15 mouse cellular contexts compared by ENCODE assay signal in genomic region chr12:99160061-99160460, GRCm38 (mm10).
DNase-seq lines count a peak whose midpoint lies in the region; ATAC-seq and TF ChIP-seq lines count a peak whose summit lies in the region.
"Had no signal": no experiment of that assay in that cellular context is flagged by ENCODE, and none has a peak within 500 bp of the region (broad histone marks: within the 10 kb centered on the region; RNA-seq: fewer than 3 reads in every experiment).

No protein-coding gene starts in this region.

- H3K4me2 ChIP-seq in intestine, embryonic 16.5 days (ENCODE audit: low read depth, low read length), result no peak overlapping the region
- H3K4me2 ChIP-seq in intestine, postnatal 0 days (replicated peaks; ENCODE audit: low read depth), result no peak overlapping the region
- H3K4me2 ChIP-seq in forebrain, embryonic 12.5 days, result no peak overlapping the region
- H3K4me2 ChIP-seq: liver, embryonic 13.5 days; midbrain, embryonic 11.5 days had no signal

- ATAC-seq in intestine, embryonic 16.5 days, result peak; percentile 16; the same call in 1 of the 2 replicates
- ATAC-seq in intestine, postnatal 0 days, result no peak
- ATAC-seq in forebrain, embryonic 12.5 days (ENCODE audit: low FRiP score), result no peak

- peaks cover 4% of the 10 kb centered on the region; the same call in 1 of the 2 replicates for H3K4me1 ChIP-seq in intestine, embryonic 16.5 days (ENCODE audit: control insufficient read depth, insufficient read depth, low read length)
- no peaks in the 10 kb centered on the region for H3K4me1 ChIP-seq in intestine, postnatal 0 days (replicated peaks; ENCODE audit: control insufficient read depth, insufficient read depth, low read length)
- peaks cover 17% of the 10 kb centered on the region for H3K4me1 ChIP-seq in forebrain, embryonic 12.5 days
- H3K4me1 ChIP-seq: liver, embryonic 13.5 days had no signal

- intact Hi-C loops in gastrocnemius, postnatal 36 days (cut with DNase I), result no loop called here

- H3K27me3 ChIP-seq in intestine, embryonic 16.5 days (replicated peaks; ENCODE audit: control insufficient read depth, insufficient read depth, low read length), result no peaks in the 10 kb centered on the region
- H3K27me3 ChIP-seq in intestine, postnatal 0 days (replicated peaks; ENCODE audit: control insufficient read depth, insufficient read depth, low read length), result no peaks in the 10 kb centered on the region
- no peaks in the 10 kb centered on the region for H3K27me3 ChIP-seq in forebrain, embryonic 12.5 days
- H3K27me3 ChIP-seq: CH12.LX; liver, embryonic 13.5 days had no signal

- no peak overlapping the region for H3K4me3 ChIP-seq in intestine, embryonic 16.5 days (ENCODE audit: low read length)
- H3K4me3 ChIP-seq in intestine, postnatal 0 days (ENCODE audit: low read depth, low read length), result no peak overlapping the region
- H3K4me3 ChIP-seq in forebrain, embryonic 12.5 days (replicated peaks), result no peak overlapping the region
- H3K4me3 ChIP-seq: hindbrain, embryonic 10.5 days; liver, embryonic 13.5 days; myocyte had no signal

- H3K36me3 ChIP-seq in intestine, embryonic 16.5 days (ENCODE audit: control insufficient read depth, insufficient read depth, low read length), result no peaks in the 10 kb centered on the region
- no peaks in the 10 kb centered on the region for H3K36me3 ChIP-seq in intestine, postnatal 0 days (ENCODE audit: control insufficient read depth, insufficient read depth)
- no peaks in the 10 kb centered on the region for H3K36me3 ChIP-seq in forebrain, embryonic 12.5 days (replicated peaks)
- H3K36me3 ChIP-seq: hindbrain, embryonic 10.5 days; liver, embryonic 13.5 days had no signal

- TF ChIP-seq CTCF in intestine, postnatal 0 days (IDR thresholded peaks at IDR 0.05; ENCODE audit: low read depth), result no peak

- peak; percentile 69 for DNase-seq in adrenal gland, postnatal 10 days
- peak; percentile 46 to 49 for DNase-seq in cerebellum, postnatal 10 days
- peak; percentile 34 to 35 for DNase-seq in gastrocnemius, postnatal 36 days
- no peak for DNase-seq in heart, adult 9 months (ENCODE audit: low spot score in 2 of 2)
- DNase-seq: kidney, postnatal 10 days; left cerebral cortex, postnatal 4 days; liver, embryonic 13.5 days; lung, postnatal 10 days had no signal

- H3K27ac ChIP-seq in intestine, embryonic 16.5 days (ENCODE audit: low read length), result no peak overlapping the region
- no peak overlapping the region for H3K27ac ChIP-seq in intestine, postnatal 0 days (ENCODE audit: low read depth, low read length)
- no peak overlapping the region for H3K27ac ChIP-seq in forebrain, embryonic 12.5 days
- H3K27ac ChIP-seq: hindbrain, embryonic 10.5 days; liver, embryonic 13.5 days had no signal

- H3K9me3 ChIP-seq in intestine, embryonic 16.5 days (ENCODE audit: control insufficient read depth, low read length), result peaks cover 5% of the 10 kb centered on the region; the same call in 1 of the 2 replicates
- H3K9me3 ChIP-seq in intestine, postnatal 0 days (ENCODE audit: control insufficient read depth), result 0 out of 2 replicates have a peak, but pooled peaks cover 4% of the 10 kb centered on the region
- H3K9me3 ChIP-seq in forebrain, embryonic 12.5 days, result peaks cover 12% of the 10 kb centered on the region; the same call in 1 of the 2 replicates

- H3K9ac ChIP-seq in intestine, embryonic 16.5 days (ENCODE audit: low read depth, low read length), result no peak overlapping the region
- no peak overlapping the region for H3K9ac ChIP-seq in intestine, postnatal 0 days (ENCODE audit: low read depth, low read length)
- no peak overlapping the region for H3K9ac ChIP-seq in forebrain, embryonic 12.5 days
- H3K9ac ChIP-seq: liver, embryonic 13.5 days had no signal

- 68% methylated on average over 8 of the region's 8 CpGs for WGBS in intestine, embryonic 16.5 days
- 75% methylated on average over 8 of the region's 8 CpGs for WGBS in intestine, postnatal 0 days
- 96% methylated on average over 8 of the region's 8 CpGs for WGBS in forebrain, embryonic 12.5 days

Comparison
In these comparisons a context has a peak if more than half of its experiments do, and no peak if none do; other contexts are left out.
1. DNase-seq: peak in adrenal gland, postnatal 10 days (single experiment), cerebellum, postnatal 10 days (2 of 2) and gastrocnemius, postnatal 36 days (2 of 2); none in heart, adult 9 months (0 of 2).